Mouse (Mus musculus): ENCODE measurements around the gene Rars2. TPM values are rescaled to one million over a fixed set of nuclear protein-coding genes. Genes with fewer than 3 reads are reported as not detected.

Gene Rars2
- total RNA-seq (2023) = 10 to 100 TPM; 25.1 to 26.3 TPM

DNA sequence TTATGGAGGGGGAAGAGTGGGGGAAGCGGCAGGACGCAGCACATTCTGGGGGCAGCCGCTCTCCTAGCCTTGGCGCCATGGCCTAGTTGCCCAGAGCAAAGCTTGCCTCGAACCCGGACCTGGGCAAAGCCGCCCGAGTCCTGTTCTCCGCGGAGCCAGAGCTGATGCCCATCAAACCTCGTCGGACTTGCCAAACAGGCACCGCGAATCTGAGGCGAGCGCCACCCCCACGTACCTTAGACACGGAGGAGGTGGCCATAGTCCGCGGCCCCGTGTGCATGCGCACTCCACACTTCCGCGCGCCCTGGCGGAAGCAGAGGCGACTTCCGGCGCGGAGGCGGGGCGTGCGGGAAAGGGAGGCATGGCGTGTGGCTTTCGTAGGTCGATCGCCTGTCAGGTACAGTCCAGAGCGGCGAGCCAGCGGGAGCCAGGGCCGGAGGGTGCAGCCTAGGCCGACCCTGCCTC, at the start of gene Rars2, which contains the start of gene Orc3:
TSS of gene Rars2 (plus strand) at position 328 of the 465 bp plus-strand sequence.
TSS of gene Orc3 (minus strand) at position 315 of the 465 bp plus-strand sequence.

DNA sequence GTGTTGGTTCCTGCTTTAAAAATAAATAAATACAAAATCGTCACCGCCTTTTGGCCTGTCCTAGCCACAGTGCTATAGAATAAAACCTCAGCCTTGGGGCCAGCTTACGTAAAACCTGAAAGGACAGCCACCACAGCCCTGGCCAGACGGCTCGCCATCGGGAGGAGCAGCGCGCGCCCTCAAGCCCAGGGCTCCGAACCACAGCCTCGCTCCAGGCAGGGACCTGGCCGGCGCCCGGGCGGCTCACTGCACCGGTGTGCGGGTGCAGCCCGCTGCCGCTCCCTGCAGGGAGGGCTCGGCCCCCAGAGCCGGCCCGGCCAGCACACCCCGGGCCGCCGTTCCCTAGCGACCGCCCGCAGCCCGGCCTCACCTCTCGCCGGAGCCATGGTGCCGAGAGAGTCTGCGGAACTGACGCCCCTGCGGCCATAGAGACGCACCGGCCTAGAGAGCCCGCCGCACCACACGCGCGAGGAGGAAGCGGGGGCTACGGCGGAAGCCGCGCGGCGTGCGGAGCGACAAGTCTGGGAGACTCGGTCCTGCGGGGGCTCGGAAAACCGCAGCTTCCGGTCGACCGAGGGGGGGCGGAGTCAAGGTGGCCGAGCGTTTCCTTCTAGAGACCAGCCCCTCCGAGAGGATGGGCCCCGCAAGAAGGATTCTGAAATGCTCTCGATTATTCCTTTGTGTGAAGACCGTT, 72.3 kb downstream of the Rars2 start, which contains the start of gene Slc35a1:
TSS of gene Slc35a1 (minus strand) at position 565 of the 694 bp plus-strand sequence.

Other genes starting within 250 kb of the Rars2 start
- gene Akirin2, start 64.0 kb upstream of the Rars2 start, total RNA-seq (2023) = 10 to 100 TPM; 63.9 to 67.2 TPM
- 10 to 100 TPM; 91.0 to 95.3 TPM for gene Orc3, start within 50 bp of the Rars2 start, total RNA-seq (2023)
- 10 to 100 TPM; 18.5 to 22.8 TPM for gene Slc35a1, start 72.5 kb downstream of the Rars2 start, total RNA-seq (2023)
- gene Cfap206, start 115.2 kb downstream of the Rars2 start, total RNA-seq (2023) = not detected
- gene Gm136, start 141.3 kb downstream of the Rars2 start, total RNA-seq (2023) = not detected
- gene Smim8, start 163.5 kb downstream of the Rars2 start, total RNA-seq (2023) = 10 to 100 TPM; 13.5 to 15.1 TPM